In genomic region chr10:59462307-59462706, GRCm38 (mm10) we compare ENCODE assay signal across 25 mouse cellular contexts. TPM values are rescaled to one million over a fixed set of nuclear protein-coding genes. Genes with fewer than 3 reads are reported as not detected.
A peak's percentile ranks its signal among the peaks of the same experiment; 100 is the strongest.
DNase-seq lines count a peak whose midpoint lies in the region; ATAC-seq lines count a peak whose summit lies in the region.
"Had no signal": no experiment of that assay in that cellular context is flagged by ENCODE, and none has a peak within 500 bp of the region (broad histone marks: within the 10 kb centered on the region; RNA-seq: fewer than 3 reads in every experiment).

No protein-coding gene starts in this region.

- peak; percentile 59; the same call in 1 of the 2 replicates for ATAC-seq in embryonic facial prominence, embryonic 13.5 days (ENCODE audit: insufficient number of reproducible peaks, insufficient read depth, low FRiP score, low TSS enrichment, low read depth)
- peak; percentile 39; the same call in 1 of the 2 replicates for ATAC-seq in limb, embryonic 11.5 days (ENCODE audit: insufficient number of reproducible peaks, low FRiP score, low TSS enrichment, low read depth)
- peak; percentile 80 for ATAC-seq in limb, embryonic 13.5 days (ENCODE audit: low FRiP score, low read depth)
- ATAC-seq: CD4-positive, CD25-positive, alpha-beta regulatory T cell, adult 4 months; forebrain, embryonic 13.5 days; hindbrain, postnatal 0 days; intestine, embryonic 15.5 days had no signal

- DNase-seq in embryonic facial prominence, embryonic 10.5 days (ENCODE audit: low spot score): no peak
- DNase-seq in limb, embryonic 11.5 days (ENCODE audit: low spot score): no peak
- no peak for DNase-seq in limb, embryonic 10.5 days (ENCODE audit: low spot score)
- no peak for DNase-seq in left cerebral cortex, adult 18-20 months (ENCODE audit: low spot score in 2 of 2)
- no peak for DNase-seq in gastrocnemius, postnatal 4 days (ENCODE audit: low spot score in 2 of 2)
- DNase-seq: adrenal gland, postnatal 10 days; B cell, adult 2 months; cerebellum, adult 18-20 months; cerebellum, adult 9-11 months; cerebellum, postnatal 36 days; gastrocnemius, adult 2 months; gastrocnemius, postnatal 25 days; heart, adult 18-20 months; heart, postnatal 14 days had no signal

- no peak overlapping the region for H3K9ac ChIP-seq in embryonic facial prominence, embryonic 13.5 days
- no peak overlapping the region for H3K9ac ChIP-seq in limb, embryonic 11.5 days (ENCODE audit: low read length)
- H3K9ac ChIP-seq in limb, embryonic 13.5 days: no peak overlapping the region
- H3K9ac ChIP-seq: forebrain, embryonic 13.5 days; heart, embryonic 15.5 days; hindbrain, embryonic 13.5 days; intestine, embryonic 15.5 days had no signal

- no peaks in the 10 kb centered on the region for H3K9me3 ChIP-seq in embryonic facial prominence, embryonic 13.5 days
- H3K9me3 ChIP-seq in embryonic facial prominence, embryonic 10.5 days: no peaks in the 10 kb centered on the region
- no peaks in the 10 kb centered on the region for H3K9me3 ChIP-seq in limb, embryonic 11.5 days (ENCODE audit: control insufficient read depth, low read length)
- H3K9me3 ChIP-seq in limb, embryonic 10.5 days (replicated peaks): no peaks in the 10 kb centered on the region
- no peaks in the 10 kb centered on the region for H3K9me3 ChIP-seq in limb, embryonic 13.5 days
- H3K9me3 ChIP-seq: forebrain, embryonic 13.5 days; G1E; heart, embryonic 15.5 days; hindbrain, embryonic 13.5 days; intestine, embryonic 15.5 days had no signal

- WGBS in embryonic facial prominence, embryonic 13.5 days: 79% methylated on average over 6 of the region's 6 CpGs
- 85% methylated on average over 6 of the region's 6 CpGs for WGBS in embryonic facial prominence, embryonic 10.5 days
- WGBS in limb, embryonic 11.5 days: 80% methylated on average over 6 of the region's 6 CpGs
- WGBS in limb, embryonic 10.5 days: 94% methylated on average over 6 of the region's 6 CpGs
- 58% methylated on average over 6 of the region's 6 CpGs for WGBS in limb, embryonic 13.5 days

- H3K4me1 ChIP-seq in embryonic facial prominence, embryonic 13.5 days: peaks cover 16% of the 10 kb centered on the region
- peaks cover 16% of the 10 kb centered on the region for H3K4me1 ChIP-seq in embryonic facial prominence, embryonic 10.5 days
- H3K4me1 ChIP-seq in limb, embryonic 11.5 days (ENCODE audit: control insufficient read depth, insufficient read depth, low read length): peaks cover 5% of the 10 kb centered on the region; the same call in 1 of the 2 replicates
- H3K4me1 ChIP-seq in limb, embryonic 10.5 days: peaks cover 23% of the 10 kb centered on the region
- peaks cover 25% of the 10 kb centered on the region for H3K4me1 ChIP-seq in limb, embryonic 13.5 days
- H3K4me1 ChIP-seq: intestine, embryonic 15.5 days had no signal

- no peaks in the 10 kb centered on the region for H3K27me3 ChIP-seq in embryonic facial prominence, embryonic 13.5 days
- H3K27me3 ChIP-seq in embryonic facial prominence, embryonic 10.5 days (replicated peaks; ENCODE audit: low read depth, poor library complexity, severe bottlenecking): no peaks in the 10 kb centered on the region
- H3K27me3 ChIP-seq in limb, embryonic 11.5 days (ENCODE audit: control insufficient read depth, insufficient read depth, low read length): no peaks in the 10 kb centered on the region
- no peaks in the 10 kb centered on the region for H3K27me3 ChIP-seq in limb, embryonic 10.5 days (ENCODE audit: low read depth, poor library complexity, severe bottlenecking)
- no peaks in the 10 kb centered on the region for H3K27me3 ChIP-seq in limb, embryonic 13.5 days
- H3K27me3 ChIP-seq: forebrain, embryonic 13.5 days; heart, embryonic 15.5 days; hindbrain, embryonic 13.5 days; intestine, embryonic 15.5 days had no signal

- H3K36me3 ChIP-seq in embryonic facial prominence, embryonic 13.5 days: no peaks in the 10 kb centered on the region
- H3K36me3 ChIP-seq in embryonic facial prominence, embryonic 10.5 days (replicated peaks): no peaks in the 10 kb centered on the region; the same call in 1 of the 2 replicates
- no peaks in the 10 kb centered on the region for H3K36me3 ChIP-seq in limb, embryonic 11.5 days (ENCODE audit: control insufficient read depth, insufficient read depth, low read length)
- no peaks in the 10 kb centered on the region; the same call in 1 of the 2 replicates for H3K36me3 ChIP-seq in limb, embryonic 10.5 days
- H3K36me3 ChIP-seq in limb, embryonic 13.5 days: peaks cover 18% of the 10 kb centered on the region; the same call in 1 of the 2 replicates
- H3K36me3 ChIP-seq: heart, embryonic 15.5 days; hindbrain, embryonic 13.5 days had no signal

- peak overlapping the region; percentile 13; the same call in 1 of the 2 replicates for H3K27ac ChIP-seq in embryonic facial prominence, embryonic 13.5 days
- no peak overlapping the region for H3K27ac ChIP-seq in embryonic facial prominence, embryonic 10.5 days (replicated peaks)
- peak overlapping the region; percentile 51; the same call in 1 of the 2 replicates for H3K27ac ChIP-seq in limb, embryonic 11.5 days (replicated peaks; ENCODE audit: low read depth, low read length)
- H3K27ac ChIP-seq in limb, embryonic 10.5 days: no peak overlapping the region; the same call in 1 of the 2 replicates
- H3K27ac ChIP-seq in limb, embryonic 13.5 days: peak overlapping the region; percentile 83
- H3K27ac ChIP-seq: forebrain, embryonic 13.5 days; gastrocnemius, adult 2 months; heart, embryonic 15.5 days; hindbrain, embryonic 13.5 days; hindbrain, postnatal 0 days; intestine, embryonic 15.5 days had no signal

- no peak overlapping the region for H3K4me2 ChIP-seq in embryonic facial prominence, embryonic 13.5 days
- no peak overlapping the region for H3K4me2 ChIP-seq in limb, embryonic 11.5 days (ENCODE audit: low read depth, severe bottlenecking)
- H3K4me2 ChIP-seq in limb, embryonic 13.5 days (replicated peaks): 0 out of 2 replicates have a peak overlapping the region, but pooled peaks have one; percentile 7
- H3K4me2 ChIP-seq: forebrain, embryonic 13.5 days; heart, embryonic 11.5 days; heart, embryonic 15.5 days; hindbrain, embryonic 13.5 days; intestine, embryonic 15.5 days had no signal

- H3K4me3 ChIP-seq in embryonic facial prominence, embryonic 13.5 days: no peak overlapping the region
- no peak overlapping the region for H3K4me3 ChIP-seq in embryonic facial prominence, embryonic 10.5 days
- no peak overlapping the region for H3K4me3 ChIP-seq in limb, embryonic 11.5 days (ENCODE audit: low read depth, low read length)
- H3K4me3 ChIP-seq in limb, embryonic 10.5 days: no peak overlapping the region
- H3K4me3 ChIP-seq in limb, embryonic 13.5 days: no peak overlapping the region
- H3K4me3 ChIP-seq: forebrain, embryonic 13.5 days; gastrocnemius, adult 2 months; heart, embryonic 15.5 days; hindbrain, embryonic 13.5 days; intestine, embryonic 15.5 days had no signal

RNA-seq across cellular contexts. Expression of gene Oit3, which starts 20.7 kb away (rescaled TPM):
- polyA plus RNA-seq in embryonic facial prominence, embryonic 13.5 days (2015; fragmentation: Nextera tagmentation; extraction: Ambion mirVana): 0.67 and 0.80 TPM in 2 replicates
- polyA plus RNA-seq in embryonic facial prominence, embryonic 10.5 days (2016; fragmentation: Nextera tagmentation; extraction: Ambion mirVana): 0.64 and 0.82 TPM in 2 replicates
- 0.31 and 1.1 TPM in 2 replicates for polyA plus RNA-seq in limb, embryonic 11.5 days (2014; fragmentation: Nextera tagmentation; extraction: Ambion mirVana)
- 0.84 and 0.88 TPM in 2 replicates for polyA plus RNA-seq in limb, embryonic 10.5 days (2016; fragmentation: Nextera tagmentation; extraction: Ambion mirVana)
- 0.97 and 1.1 TPM in 2 replicates for polyA plus RNA-seq in limb, embryonic 13.5 days (2015; fragmentation: Nextera tagmentation; extraction: Ambion mirVana)
- under 1 TPM; 0.19 to 0.35 TPM for total RNA-seq in left cerebral cortex, adult 18-20 months (2021)
- under 1 TPM; 0.56 to 0.75 TPM for total RNA-seq in gastrocnemius, postnatal 4 days (2021)
- total RNA-seq: heart, adult 18-20 months; hindbrain, postnatal 0 days had no signal
- polyA plus RNA-seq: G1E had no signal

RNA-seq across cellular contexts. Expression of gene Pla2g12b, which starts 58.8 kb away (rescaled TPM):
- 0.65 TPM in 1 of 2 replicates, not detected in the other for polyA plus RNA-seq in embryonic facial prominence, embryonic 13.5 days (2015; fragmentation: Nextera tagmentation; extraction: Ambion mirVana)
- polyA plus RNA-seq in embryonic facial prominence, embryonic 10.5 days (2016; fragmentation: Nextera tagmentation; extraction: Ambion mirVana): not detected in 2 replicates
- not detected in 2 replicates for polyA plus RNA-seq in limb, embryonic 11.5 days (2014; fragmentation: Nextera tagmentation; extraction: Ambion mirVana)
- not detected in 2 replicates for polyA plus RNA-seq in limb, embryonic 10.5 days (2016; fragmentation: Nextera tagmentation; extraction: Ambion mirVana)
- polyA plus RNA-seq in limb, embryonic 13.5 days (2015; fragmentation: Nextera tagmentation; extraction: Ambion mirVana): not detected in 2 replicates
- not detected for total RNA-seq in left cerebral cortex, adult 18-20 months (2021)
- total RNA-seq in gastrocnemius, postnatal 4 days (2021): not detected
- total RNA-seq: G1E; gastrocnemius, adult 2 months; gastrocnemius, postnatal 25 days; heart, adult 18-20 months; heart, postnatal 14 days; hematopoietic stem cell, adult 5-6 weeks; hindbrain, postnatal 0 days had no signal
- polyA plus RNA-seq: CD4-positive, CD25-positive, alpha-beta regulatory T cell, adult 4 months; forebrain, embryonic 13.5 days; G1E; hindbrain, embryonic 13.5 days; hindbrain, postnatal 0 days had no signal

Comparison
In these comparisons a context has a peak if more than half of its experiments do, and no peak if none do; other contexts are left out.
1. H3K27ac ChIP-seq: peak in embryonic facial prominence, embryonic 13.5 days (single experiment), limb, embryonic 11.5 days (single experiment) and limb, embryonic 13.5 days (single experiment); none in embryonic facial prominence, embryonic 10.5 days (single experiment) and limb, embryonic 10.5 days (single experiment).
2. Peak in every context shown above with its lines, with median percentiles within 50 percentile points of each other: ATAC-seq.